Mouse (Mus musculus) lung, postnatal 14 days (tissue): ENCODE measurements around the gene Btbd35f17.
"Not testable (repeated sequence)": the region's sequence is repeated elsewhere in the genome, so short reads cannot be mapped to it uniquely, and the experiment has no call there.

Experiments
- DNase-seq: peaks from one replicate; pipeline ENCODE4 v3.0.0; 2021

The Btbd35f17 gene

GRCm38 (mm10) chrX:4370336-4370735 lies at the start of gene Btbd35f17:
Btbd35f17 (plus strand) TSS chrX:4370636.
- DNase-seq: not testable (repeated sequence)
